Mouse (Mus musculus): Measurements from ENCODE around the gene Htra3.

- TF ChIP-seq CTCF (IDR thresholded peaks at IDR 0.05; ENCODE audit: extremely low read depth, insufficient read depth, insufficient read length, insufficient replicate concordance) (no peak), POLR2A (IDR thresholded peaks at IDR 0.05; ENCODE audit: low read depth, low read length) (no peak)
Measured at GRCm38 (mm10) chr5:35710481-35710880, 30.9 kb upstream of the Htra3 start.

All from spleen, adult 2 months (tissue).